Mouse (Mus musculus): Measurements from ENCODE around the gene Clec16a. TPM values are rescaled to one million over a fixed set of nuclear protein-coding genes. Genes with fewer than 3 reads are reported as not detected.
A peak's percentile ranks its signal among the peaks of the same experiment; 100 is the strongest.

Clec16a gene
- total RNA-seq, 2 experiments from 2014 or later = 47.7 to 50.1 TPM

GRCm38 (mm10) chr16:10530179-10530578 is 15.0 kb upstream of the Clec16a start:
- DNase-seq = no peak
- intact Hi-C loops (cut with DNase I) = no loop called here

GRCm38 (mm10) chr16:10533781-10534180 is 11.4 kb upstream of the Clec16a start:
- intact Hi-C loops (cut with DNase I) = no loop called here
- no peak for DNase-seq

GRCm38 (mm10) chr16:10534567-10534966 is 10.6 kb upstream of the Clec16a start:
- no peak for DNase-seq
- intact Hi-C loops (cut with DNase I) = no loop called here

- DNase-seq = no peak
- intact Hi-C loops (cut with DNase I) = no loop called here
Measured at GRCm38 (mm10) chr16:10536323-10536722, 8.8 kb upstream of the Clec16a start.

GRCm38 (mm10) chr16:10536961-10537360 is 8.2 kb upstream of the Clec16a start:
- DNase-seq = no peak
- intact Hi-C loops (cut with DNase I) = no loop called here

- intact Hi-C loops (cut with DNase I) = loop anchor here (5.0 kb wide), 1 partner anchor 129 kb away; the partner anchor contains the start of gene Nubp1
- no peak for DNase-seq
Measured at GRCm38 (mm10) chr16:10540763-10541597, 4.2 kb upstream of the Clec16a start.

- intact Hi-C loops (cut with DNase I) = loop anchor here (5.0 kb wide), 1 partner anchor 129 kb away; the partner anchor contains the start of gene Nubp1
Measured at GRCm38 (mm10) chr16:10541598-10541930, 3.6 kb upstream of the Clec16a start.

GRCm38 (mm10) chr16:10542266-10542665 is 2.9 kb upstream of the Clec16a start:
- DNase-seq = peak; percentile 46 to 47
- intact Hi-C loops (cut with DNase I) = loop anchor here (5.0 kb wide), 1 partner anchor 130 kb away; the partner anchor contains the start of gene Nubp1

More at GRCm38 (mm10) chr16:10541598-10541930, 3.6 kb upstream of the Clec16a start:
- DNase-seq = peak; percentile 53 to 57

GRCm38 (mm10) chr16:10542698-10543365 is 2.3 kb upstream of the Clec16a start, which contains the start of gene Dexi:
Gene Dexi, minus strand, starts transcription at chr16:10543054.
- intact Hi-C loops (cut with DNase I) = loop anchor here (5.0 kb wide), 1 partner anchor 131 kb away; the partner anchor contains the start of gene Nubp1
- DNase-seq = peak; percentile 95 to 97

- intact Hi-C loops (cut with DNase I) = no loop called here
- DNase-seq = no peak
Measured at GRCm38 (mm10) chr16:10546865-10547264, 1.7 kb downstream of the Clec16a start.

GRCm38 (mm10) chr16:10548938-10549337 is 3.8 kb downstream of the Clec16a start:
- DNase-seq = no peak
- intact Hi-C loops (cut with DNase I) = no loop called here

- intact Hi-C loops (cut with DNase I) = no loop called here
- DNase-seq = no peak
Measured at GRCm38 (mm10) chr16:10549600-10549999, 4.5 kb downstream of the Clec16a start.

GRCm38 (mm10) chr16:10551592-10551991 is 6.5 kb downstream of the Clec16a start:
- DNase-seq = no peak
- intact Hi-C loops (cut with DNase I) = no loop called here

GRCm38 (mm10) chr16:10553858-10554257 is 8.7 kb downstream of the Clec16a start:
- intact Hi-C loops (cut with DNase I) = no loop called here
- DNase-seq = no peak

- intact Hi-C loops (cut with DNase I) = no loop called here
- peak in 1 of 2 experiments; percentile 34 for DNase-seq
Measured at GRCm38 (mm10) chr16:10559991-10560390, 14.9 kb downstream of the Clec16a start.

GRCm38 (mm10) chr16:10565278-10565885 is 20.2 kb downstream of the Clec16a start:
- intact Hi-C loops (cut with DNase I) = no loop called here
- DNase-seq = peak; percentile 76 to 84

- intact Hi-C loops (cut with DNase I) = no loop called here
- no peak for DNase-seq
Measured at GRCm38 (mm10) chr16:10567153-10567552, 22.0 kb downstream of the Clec16a start.

- no peak for DNase-seq
- intact Hi-C loops (cut with DNase I) = loop anchor here (1.0 to 2.0 kb wide), 3 partner anchors 217 to 298 kb away; no protein-coding TSS in a partner anchor
Measured at GRCm38 (mm10) chr16:10569809-10570395, 24.8 kb downstream of the Clec16a start.

GRCm38 (mm10) chr16:10570708-10571107 is 25.6 kb downstream of the Clec16a start:
- peak; percentile 74 to 81 for DNase-seq

GRCm38 (mm10) chr16:10571820-10572219 is 26.7 kb downstream of the Clec16a start:
- DNase-seq = peak in 1 of 2 experiments; percentile 35
- intact Hi-C loops (cut with DNase I) = loop anchor here (2.0 kb wide), 2 partner anchors 215 to 275 kb away; no protein-coding TSS in a partner anchor

More at GRCm38 (mm10) chr16:10570708-10571107, 25.6 kb downstream of the Clec16a start:
- intact Hi-C loops (cut with DNase I) = loop anchor here (1.0 to 2.0 kb wide), 3 partner anchors 216 to 298 kb away; no protein-coding TSS in a partner anchor

Measured in heart, postnatal 10 days (tissue).